Mouse (Mus musculus) hindbrain, embryonic 16.5 days (tissue): Measurements from ENCODE around the gene Ech1. TPM values are rescaled to one million over a fixed set of nuclear protein-coding genes. Genes with fewer than 3 reads are reported as not detected.

Source experiments
- ATAC-seq: fragments of 200-750 bp; cut with Nextera tagmentation; 2 replicates; pipeline ENCODE4 v1.8.0; 2017; ENCODE audit warnings: moderate TSS enrichment, moderate library complexity
- H3K27ac ChIP-seq: fragments of 300-500 bp; sonication (generic); 2 replicates; pipeline ENCODE4 v1.5.1; 2014; ENCODE audit warnings: low read depth, mild to moderate bottlenecking, control low read depth, low read length, moderate library complexity
- H3K27me3 ChIP-seq: fragments of 300-500 bp; sonication (generic); replicated peaks from 2 replicates; pipeline ENCODE4 v1.6.1; 2014; ENCODE audit warnings: low read length; ENCODE audit not compliant: control insufficient read depth, insufficient read depth
- H3K36me3 ChIP-seq: fragments of 300-500 bp; sonication (generic); 2 replicates; pipeline ENCODE4 v1.6.1; 2014; ENCODE audit warnings: mild to moderate bottlenecking, low read length, moderate library complexity, mixed read lengths; ENCODE audit not compliant: control insufficient read depth, insufficient read depth
- H3K4me1 ChIP-seq: fragments of 300-500 bp; sonication (generic); 2 replicates; pipeline ENCODE4 v1.6.1; 2014; ENCODE audit warnings: low read depth, low read length; ENCODE audit not compliant: control insufficient read depth, insufficient read depth
- H3K4me2 ChIP-seq: fragments of 300-500 bp; sonication (generic); 2 replicates; pipeline ENCODE4 v1.6.1; 2014; ENCODE audit warnings: mild to moderate bottlenecking, low read length, control low read depth, moderate library complexity
- H3K4me3 ChIP-seq: fragments of 300-500 bp; sonication (generic); 2 replicates; pipeline ENCODE4 v1.5.1; 2014; ENCODE audit warnings: mild to moderate bottlenecking, low read length, control low read depth, moderate library complexity
- H3K9ac ChIP-seq: fragments of 300-500 bp; sonication (generic); 2 replicates; pipeline ENCODE4 v1.6.1; 2014; ENCODE audit warnings: low read depth, mild to moderate bottlenecking, control low read depth, low read length, moderate library complexity
- H3K9me3 ChIP-seq: fragments of 300-500 bp; sonication (generic); 2 replicates; pipeline ENCODE4 v1.6.1; 2014; ENCODE audit warnings: mild to moderate bottlenecking, low read length, moderate library complexity; ENCODE audit not compliant: control insufficient read depth
- WGBS: fragments of 180-500 bp; shearing (Covaris S2); extraction: QIAGEN DNeasy Blood & Tissue Kit; methylation state at CpG from one replicate; pipeline ENCODE4 v1.1.7; 2014; 5-methylcytosine and 5-hydroxymethylcytosine counted together
- polyA plus RNA-seq: library from polyadenylated mRNA; unstranded; fragments of >200 nt; fragmentation: Nextera tagmentation; extraction: Ambion mirVana; gene quantifications from 2 replicates; pipeline ENCODE4 v1.2.1, GENCODE M21; 2015

Gene Ech1
- polyA plus RNA-seq, 1 experiment from 2014 or later, result 117 TPM

GRCm38 (mm10) chr7:28810107-28811066 lies 14.6 kb upstream of the Ech1 start:
- H3K36me3 ChIP-seq, result peaks cover 23% of the 10 kb centered on the region
- H3K27ac ChIP-seq, result peak overlapping the region; percentile 100
- ATAC-seq, result peak; percentile 94
- peaks cover 22% of the 10 kb centered on the region for H3K4me1 ChIP-seq
- H3K9me3 ChIP-seq, result no peaks in the 10 kb centered on the region
- peak overlapping the region; percentile 88 for H3K4me3 ChIP-seq
- under 1% methylated on average over 69 of the region's 70 CpGs for WGBS
- H3K27me3 ChIP-seq, result no peaks in the 10 kb centered on the region
- H3K9ac ChIP-seq, result peak overlapping the region; percentile 97
- peak overlapping the region; percentile 99 for H3K4me2 ChIP-seq

GRCm38 (mm10) chr7:28811228-28811627 lies 13.8 kb upstream of the Ech1 start:
- peak overlapping the region; percentile 73 for H3K4me2 ChIP-seq
- peak overlapping the region; percentile 88 for H3K4me3 ChIP-seq
- peak overlapping the region; percentile 92 for H3K9ac ChIP-seq
- no peaks in the 10 kb centered on the region for H3K9me3 ChIP-seq
- WGBS, result under 1% methylated on average over 40 of the region's 40 CpGs
- peak overlapping the region; percentile 99 for H3K27ac ChIP-seq
- H3K4me1 ChIP-seq, result peaks cover 22% of the 10 kb centered on the region
- H3K36me3 ChIP-seq, result peaks cover 32% of the 10 kb centered on the region
- no peak for ATAC-seq
- H3K27me3 ChIP-seq, result no peaks in the 10 kb centered on the region

GRCm38 (mm10) chr7:28811640-28812275 lies 13.3 kb upstream of the Ech1 start:
- peaks cover 22% of the 10 kb centered on the region for H3K4me1 ChIP-seq
- peaks cover 36% of the 10 kb centered on the region for H3K36me3 ChIP-seq
- WGBS, result 10% methylated on average over 7 of the region's 7 CpGs
- peak overlapping the region; percentile 73 for H3K4me2 ChIP-seq
- H3K27ac ChIP-seq, result peak overlapping the region; percentile 99; the same call in 1 of the 2 replicates
- ATAC-seq, result no peak
- H3K9me3 ChIP-seq, result no peaks in the 10 kb centered on the region
- H3K9ac ChIP-seq, result peak overlapping the region; percentile 92
- no peaks in the 10 kb centered on the region for H3K27me3 ChIP-seq
- peak overlapping the region; percentile 88 for H3K4me3 ChIP-seq

- Histone ChIP-seq H3K9me3 (no peaks in the 10 kb centered on the region), H3K27ac (no peak overlapping the region; the same call in 1 of the 2 replicates), H3K36me3 (peaks cover 40% of the 10 kb centered on the region), H3K4me1 (peaks cover 27% of the 10 kb centered on the region), H3K27me3 (no peaks in the 10 kb centered on the region), H3K9ac (peak overlapping the region; percentile 92), H3K4me2 (peak overlapping the region; percentile 73), H3K4me3 (peak overlapping the region; percentile 88)
- 71% methylated on average over 4 of the region's 4 CpGs for WGBS
- no peak for ATAC-seq
These were observed 12.6 kb upstream of the Ech1 start for GRCm38 (mm10) chr7:28812436-28812835.

GRCm38 (mm10) chr7:28812949-28813348 lies 12.1 kb upstream of the Ech1 start:
- no peak for ATAC-seq
- no peak overlapping the region for H3K9ac ChIP-seq
- 83% methylated on average over 5 of the region's 5 CpGs for whole genome bisulfite sequencing
- H3K36me3 ChIP-seq, result peaks cover 43% of the 10 kb centered on the region
- no peak overlapping the region; the same call in 1 of the 2 replicates for H3K4me3 ChIP-seq
- no peaks in the 10 kb centered on the region for H3K9me3 ChIP-seq
- H3K27me3 ChIP-seq, result no peaks in the 10 kb centered on the region
- no peak overlapping the region for H3K27ac ChIP-seq
- peak overlapping the region; percentile 73 for H3K4me2 ChIP-seq
- peaks cover 23% of the 10 kb centered on the region for H3K4me1 ChIP-seq

- no peak overlapping the region for H3K9ac ChIP-seq
- peaks cover 54% of the 10 kb centered on the region for H3K36me3 ChIP-seq
- no peaks in the 10 kb centered on the region for H3K27me3 ChIP-seq
- H3K9me3 ChIP-seq, result no peaks in the 10 kb centered on the region
- H3K27ac ChIP-seq, result no peak overlapping the region
- H3K4me1 ChIP-seq, result peaks cover 19% of the 10 kb centered on the region
- no peak overlapping the region for H3K4me3 ChIP-seq
- WGBS, result 92% methylated on average over 5 of the region's 5 CpGs
- no peak overlapping the region for H3K4me2 ChIP-seq
- no peak for ATAC-seq
These were observed 10.5 kb upstream of the Ech1 start for GRCm38 (mm10) chr7:28814306-28815034.

- Histone ChIP-seq H3K4me1 (peaks cover 24% of the 10 kb centered on the region), H3K9ac (no peak overlapping the region)
These were observed 9.8 kb upstream of the Ech1 start for GRCm38 (mm10) chr7:28815230-28815629.

GRCm38 (mm10) chr7:28816201-28816600 lies 8.8 kb upstream of the Ech1 start:
- WGBS, result 75% methylated on average over 9 of the region's 9 CpGs

More at GRCm38 (mm10) chr7:28815230-28815629, 9.8 kb upstream of the Ech1 start:
- Histone ChIP-seq H3K27me3 (no peaks in the 10 kb centered on the region), H3K27ac (no peak overlapping the region), H3K9me3 (no peaks in the 10 kb centered on the region), H3K4me2 (no peak overlapping the region), H3K4me3 (no peak overlapping the region), H3K36me3 (peaks cover 62% of the 10 kb centered on the region)
- 89% methylated on average over 9 of the region's 9 CpGs for WGBS
- no peak for ATAC-seq

More at GRCm38 (mm10) chr7:28816201-28816600, 8.8 kb upstream of the Ech1 start:
- Histone ChIP-seq H3K36me3 (peaks cover 71% of the 10 kb centered on the region), H3K27me3 (no peaks in the 10 kb centered on the region), H3K9ac (no peak overlapping the region), H3K4me2 (no peak overlapping the region), H3K4me1 (peaks cover 24% of the 10 kb centered on the region), H3K4me3 (no peak overlapping the region), H3K9me3 (no peaks in the 10 kb centered on the region), H3K27ac (no peak overlapping the region)
- no peak for ATAC-seq
